Mouse (Mus musculus): Measurements from ENCODE around the gene Insl6. TPM values are rescaled to one million over a fixed set of nuclear protein-coding genes. Genes with fewer than 3 reads are reported as not detected.

Gene Insl6
- 1.2 and 3.3 TPM in 2 replicates for polyA plus RNA-seq (2015; fragmentation: Nextera tagmentation; extraction: Ambion mirVana)

DNA sequence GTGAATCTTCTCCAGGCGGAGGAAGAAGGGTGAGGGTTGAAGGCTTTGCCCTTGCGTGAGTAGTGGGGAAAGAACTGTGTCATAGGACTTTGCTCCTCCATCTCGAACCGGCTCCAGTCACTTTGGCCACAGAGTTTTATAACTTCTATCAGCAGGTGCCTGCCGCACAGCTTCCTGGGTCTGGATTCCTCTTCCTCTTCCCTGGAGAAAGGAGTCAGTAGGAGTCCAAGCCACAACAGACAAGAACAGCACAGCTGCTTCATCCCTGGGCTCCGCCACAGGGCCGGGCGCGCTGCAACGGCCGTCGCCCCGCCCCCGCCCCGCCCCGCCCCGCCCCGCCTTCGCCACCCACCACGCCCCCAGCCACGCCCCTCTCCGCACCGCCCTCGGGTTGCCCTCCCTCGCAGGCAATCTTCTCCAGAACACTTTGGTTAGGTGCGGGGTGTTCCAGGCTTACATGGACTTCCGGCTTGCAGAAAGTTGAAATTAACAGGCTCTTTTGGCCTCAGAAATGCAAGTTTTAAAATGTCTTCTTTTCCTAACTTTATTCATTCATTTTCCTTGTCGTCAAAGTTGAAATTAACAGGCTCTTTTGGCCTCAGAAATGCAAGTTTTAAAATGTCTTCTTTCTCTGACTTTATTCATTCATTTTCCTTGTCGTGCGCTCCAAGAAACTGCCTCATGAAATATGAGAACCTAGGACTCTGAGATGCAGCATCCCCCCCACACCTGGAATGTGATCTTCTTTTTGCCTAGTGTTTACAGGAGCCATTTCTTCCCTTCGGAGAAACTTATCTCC is at the start of gene Insl6:
Insl6 (minus strand) TSS at position 304 of the 799 bp plus-strand sequence.
- no peaks in the 10 kb centered on the region for H3K4me1 ChIP-seq
- peak within 1 kb of the TSS; percentile 33 for H3K4me3 ChIP-seq
- WGBS: 2% methylated on average over 30 of the region's 31 CpGs
- H3K36me3 ChIP-seq: no peaks in the 10 kb centered on the region
- ATAC-seq (ENCODE audit: borderline replicate concordance, extremely low read depth, low FRiP score, low TSS enrichment): peak; percentile 96
- peak within 1 kb of the TSS; percentile 66 for H3K4me2 ChIP-seq
- H3K27ac ChIP-seq: no peak within 1 kb of the TSS
- peaks cover 6% of the 10 kb centered on the region; the same call in 1 of the 2 replicates for H3K27me3 ChIP-seq
- no peaks in the 10 kb centered on the region for H3K9me3 ChIP-seq
- H3K9ac ChIP-seq: no peak within 1 kb of the TSS

DNA sequence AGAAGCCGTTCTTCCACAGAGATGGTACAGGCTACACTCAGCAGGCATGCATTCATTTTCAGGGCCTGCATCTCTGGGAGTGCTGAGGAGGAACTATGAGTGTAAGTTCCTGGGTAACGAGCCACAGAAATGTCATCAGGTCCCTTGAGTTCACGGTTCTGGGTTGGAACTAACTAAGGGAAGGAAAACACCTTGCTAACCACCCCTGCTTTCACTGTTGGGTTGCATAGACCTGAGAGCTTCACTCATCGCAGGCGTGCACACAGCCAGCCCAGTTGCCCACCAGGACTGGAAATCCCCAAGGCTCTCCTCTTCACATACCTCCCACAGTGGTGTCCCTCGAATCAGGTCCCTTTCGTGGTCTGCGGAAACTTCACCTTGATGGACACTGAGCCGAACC is 49.8 kb upstream of the Insl6 start:
- H3K27ac ChIP-seq: no peak overlapping the region
- no peaks in the 10 kb centered on the region for H3K36me3 ChIP-seq
- H3K9me3 ChIP-seq: no peaks in the 10 kb centered on the region
- 89% methylated on average over 9 of the region's 9 CpGs for WGBS
- no peak overlapping the region for H3K9ac ChIP-seq
- ATAC-seq (ENCODE audit: borderline replicate concordance, extremely low read depth, low FRiP score, low TSS enrichment): no peak
- H3K4me1 ChIP-seq: no peaks in the 10 kb centered on the region
- H3K27me3 ChIP-seq: no peaks in the 10 kb centered on the region
- no peak overlapping the region for H3K4me3 ChIP-seq
- H3K4me2 ChIP-seq: no peak overlapping the region

DNA sequence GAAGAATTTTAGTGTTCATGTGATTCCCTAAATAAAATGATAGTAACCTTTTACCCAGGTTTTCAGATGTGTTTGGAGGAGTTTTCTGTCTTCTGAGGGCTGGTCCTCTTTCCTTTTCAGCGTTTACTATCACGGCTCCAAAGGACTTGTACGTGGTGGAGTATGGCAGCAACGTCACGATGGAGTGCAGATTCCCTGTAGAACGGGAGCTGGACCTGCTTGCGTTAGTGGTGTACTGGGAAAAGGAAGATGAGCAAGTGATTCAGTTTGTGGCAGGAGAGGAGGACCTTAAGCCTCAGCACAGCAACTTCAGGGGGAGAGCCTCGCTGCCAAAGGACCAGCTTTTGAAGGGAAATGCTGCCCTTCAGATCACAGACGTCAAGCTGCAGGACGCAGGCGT is 48.3 kb upstream of the Insl6 start:
- no peak overlapping the region for H3K9ac ChIP-seq

DNA sequence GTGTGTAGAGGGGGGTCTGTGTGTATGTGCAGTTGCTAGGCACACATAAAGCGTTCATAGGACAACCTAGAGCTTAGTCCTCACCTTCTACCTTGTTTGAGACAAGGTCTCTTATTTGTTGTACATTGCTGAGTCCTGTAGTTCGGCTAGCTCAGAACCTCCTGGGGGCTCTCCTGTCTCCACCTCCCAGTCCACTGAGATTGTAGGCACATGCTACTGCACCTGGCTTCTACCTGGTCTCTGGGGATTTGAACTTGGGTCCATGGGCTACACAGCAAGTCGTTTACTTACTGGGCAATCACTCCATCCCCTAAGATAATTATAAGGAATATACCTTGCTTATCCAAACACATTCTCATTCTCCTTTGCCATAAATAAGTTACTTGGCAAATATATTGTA is 47.5 kb upstream of the Insl6 start:
- ATAC-seq (ENCODE audit: borderline replicate concordance, extremely low read depth, low FRiP score, low TSS enrichment): no peak

More for the DNA sequence above, 48.3 kb upstream of the Insl6 start:
- no peaks in the 10 kb centered on the region for H3K9me3 ChIP-seq
- 24% methylated on average over 11 of the region's 11 CpGs for WGBS
- H3K27ac ChIP-seq: no peak overlapping the region
- no peaks in the 10 kb centered on the region for H3K4me1 ChIP-seq
- peak overlapping the region; percentile 49 for H3K4me2 ChIP-seq
- no peaks in the 10 kb centered on the region for H3K36me3 ChIP-seq
- no peaks in the 10 kb centered on the region for H3K27me3 ChIP-seq
- H3K4me3 ChIP-seq: no peak overlapping the region
- ATAC-seq (ENCODE audit: borderline replicate concordance, extremely low read depth, low FRiP score, low TSS enrichment): no peak

DNA sequence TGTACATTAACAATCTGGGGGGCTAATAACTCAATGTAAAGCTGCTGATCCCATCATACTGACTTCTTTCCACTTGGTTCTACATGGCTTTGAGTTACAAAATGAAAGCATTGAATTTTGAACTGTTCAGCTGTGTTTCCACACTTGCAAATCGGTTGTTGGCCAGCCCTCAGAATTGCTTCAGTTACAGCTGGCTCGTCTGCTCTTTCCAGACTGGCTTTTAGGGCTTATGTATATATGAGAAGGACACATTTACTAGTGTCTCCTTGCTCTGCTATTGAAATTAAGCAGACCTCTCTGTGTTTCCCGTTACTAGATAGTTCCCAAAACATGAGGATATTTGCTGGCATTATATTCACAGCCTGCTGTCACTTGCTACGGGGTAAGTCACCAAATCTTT is 47.0 kb upstream of the Insl6 start:
- peaks cover 4% of the 10 kb centered on the region; the same call in 1 of the 2 replicates for H3K4me1 ChIP-seq
- no peak overlapping the region for H3K9ac ChIP-seq
- no peak overlapping the region for H3K27ac ChIP-seq
- no peaks in the 10 kb centered on the region for H3K36me3 ChIP-seq
- ATAC-seq (ENCODE audit: borderline replicate concordance, extremely low read depth, low FRiP score, low TSS enrichment): no peak
- no peaks in the 10 kb centered on the region for H3K27me3 ChIP-seq
- 63% methylated on average over 4 of the region's 4 CpGs for WGBS
- H3K4me2 ChIP-seq: peak overlapping the region; percentile 27
- H3K4me3 ChIP-seq: peak overlapping the region; percentile 5; the same call in 1 of the 2 replicates
- no peaks in the 10 kb centered on the region for H3K9me3 ChIP-seq

More for the DNA sequence above, 47.5 kb upstream of the Insl6 start:
- Histone ChIP-seq H3K27ac (no peak overlapping the region), H3K9me3 (no peaks in the 10 kb centered on the region), H3K36me3 (no peaks in the 10 kb centered on the region), H3K27me3 (no peaks in the 10 kb centered on the region), H3K4me3 (no peak overlapping the region), H3K4me2 (no peak overlapping the region), H3K9ac (no peak overlapping the region), H3K4me1 (peaks cover under 1% of the 10 kb centered on the region; the same call in 1 of the 2 replicates)
- WGBS: 82% methylated on average over 3 of the region's 3 CpGs

DNA sequence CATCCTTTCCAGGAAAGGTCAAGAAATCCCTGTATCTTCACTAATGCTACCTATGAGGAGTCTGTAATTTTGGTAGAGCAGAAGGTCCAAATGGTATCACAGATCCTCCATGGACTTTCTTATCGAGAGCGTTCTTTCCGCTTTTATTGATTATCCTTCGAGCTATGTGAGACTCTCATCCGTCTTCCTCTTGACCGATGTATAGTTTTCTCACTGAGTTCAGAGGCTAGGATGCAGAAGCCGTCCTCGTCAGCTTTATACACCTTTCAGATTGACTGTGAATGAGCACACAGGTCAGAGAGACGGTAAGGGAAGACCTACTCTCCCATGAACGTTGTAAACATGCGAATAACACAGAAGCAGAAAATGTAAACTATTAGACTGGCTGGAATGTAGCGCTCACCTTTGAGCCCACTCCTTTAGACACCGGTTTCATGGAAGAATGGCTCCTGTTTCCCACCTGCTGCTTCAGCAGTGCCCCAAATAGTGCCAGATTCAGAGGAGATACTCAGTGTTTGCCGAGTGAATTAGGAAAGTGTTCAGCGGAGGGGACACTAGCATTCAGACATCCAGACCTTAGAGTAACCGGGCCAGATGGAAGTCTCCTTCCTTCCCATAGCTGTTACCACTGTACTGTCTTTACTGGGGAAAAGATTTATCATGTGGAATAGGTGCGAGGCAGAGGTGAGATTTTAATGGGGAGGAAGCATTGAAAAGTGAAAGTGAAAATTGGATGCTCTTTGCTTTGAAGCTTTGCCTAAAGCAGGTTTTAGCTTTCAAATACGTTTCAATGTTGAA is 46.3 kb upstream of the Insl6 start:
- Histone ChIP-seq H3K36me3 (no peaks in the 10 kb centered on the region), H3K27me3 (no peaks in the 10 kb centered on the region), H3K4me3 (peak overlapping the region; percentile 5; the same call in 1 of the 2 replicates), H3K9ac (no peak overlapping the region), H3K9me3 (no peaks in the 10 kb centered on the region), H3K4me1 (peaks cover 7% of the 10 kb centered on the region), H3K4me2 (peak overlapping the region; percentile 27), H3K27ac (no peak overlapping the region)
- ATAC-seq (ENCODE audit: borderline replicate concordance, extremely low read depth, low FRiP score, low TSS enrichment): no peak
- 62% methylated on average over 18 of the region's 18 CpGs for WGBS

DNA sequence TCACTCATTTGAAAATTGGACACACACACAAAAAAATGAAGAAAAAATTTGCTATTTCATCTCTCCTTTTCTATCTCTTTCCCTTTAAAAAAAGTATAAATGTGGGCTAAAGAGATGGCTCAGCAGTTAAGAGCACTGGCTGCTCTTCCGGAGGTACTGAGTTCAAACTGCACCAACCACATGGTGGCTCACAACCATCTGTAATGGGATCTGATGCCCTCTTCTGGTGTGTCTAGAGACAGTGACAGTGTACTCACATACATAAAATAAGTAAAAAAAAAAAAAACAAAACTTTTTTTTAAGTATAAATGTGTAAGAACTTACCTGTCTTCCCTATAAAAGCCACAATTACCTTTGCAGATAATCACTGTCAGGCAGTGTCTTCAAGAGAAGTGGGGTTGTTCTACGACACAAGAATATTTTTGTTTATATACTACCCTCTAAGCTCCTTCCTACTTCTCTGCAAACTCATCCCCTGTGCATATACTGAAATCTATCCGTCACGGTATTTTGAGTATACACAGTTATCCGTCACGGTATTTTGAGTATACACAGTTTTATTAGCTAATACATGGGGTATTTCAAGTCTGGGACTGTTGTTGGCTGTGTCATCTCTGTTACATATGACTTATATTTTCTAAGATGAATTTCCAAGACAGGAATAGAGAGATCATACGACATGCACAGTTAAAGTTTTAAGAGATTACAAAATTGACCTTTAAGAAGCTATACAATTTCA is 45.6 kb upstream of the Insl6 start:
- H3K27me3 ChIP-seq: no peaks in the 10 kb centered on the region
- no peaks in the 10 kb centered on the region for H3K9me3 ChIP-seq
- no peak overlapping the region for H3K27ac ChIP-seq
- H3K4me3 ChIP-seq: no peak overlapping the region
- H3K4me1 ChIP-seq: peaks cover 7% of the 10 kb centered on the region
- H3K9ac ChIP-seq: no peak overlapping the region
- ATAC-seq (ENCODE audit: borderline replicate concordance, extremely low read depth, low FRiP score, low TSS enrichment): no peak
- no peaks in the 10 kb centered on the region for H3K36me3 ChIP-seq
- 84% methylated on average over 7 of the region's 7 CpGs for WGBS
- H3K4me2 ChIP-seq: no peak overlapping the region

DNA sequence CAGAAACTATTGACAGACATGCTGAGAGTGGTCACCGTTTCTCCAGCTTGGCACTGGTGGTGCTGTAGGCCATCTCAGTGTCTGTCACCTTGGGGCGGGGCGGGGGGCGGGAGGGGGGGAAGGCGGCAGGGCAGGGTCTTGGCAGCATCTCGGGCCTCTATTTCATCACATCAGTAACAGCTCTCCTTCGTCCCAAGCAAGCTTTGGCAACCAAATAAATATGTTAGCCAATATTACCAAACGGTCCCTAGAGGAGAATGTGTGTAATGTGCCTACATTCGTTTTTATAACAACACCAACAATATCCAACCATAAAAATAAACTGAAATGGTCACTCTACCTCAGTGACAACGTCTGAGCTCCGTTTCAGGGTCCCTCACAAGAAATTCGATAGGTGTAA is 45.0 kb upstream of the Insl6 start:
- H3K4me2 ChIP-seq: no peak overlapping the region
- H3K4me3 ChIP-seq: no peak overlapping the region
- H3K36me3 ChIP-seq: no peaks in the 10 kb centered on the region
- WGBS: 53% methylated on average over 12 of the region's 12 CpGs
- no peaks in the 10 kb centered on the region for H3K27me3 ChIP-seq
- peaks cover 7% of the 10 kb centered on the region for H3K4me1 ChIP-seq
- no peaks in the 10 kb centered on the region for H3K9me3 ChIP-seq
- no peak overlapping the region for H3K27ac ChIP-seq
- no peak overlapping the region for H3K9ac ChIP-seq
- ATAC-seq (ENCODE audit: borderline replicate concordance, extremely low read depth, low FRiP score, low TSS enrichment): no peak

DNA sequence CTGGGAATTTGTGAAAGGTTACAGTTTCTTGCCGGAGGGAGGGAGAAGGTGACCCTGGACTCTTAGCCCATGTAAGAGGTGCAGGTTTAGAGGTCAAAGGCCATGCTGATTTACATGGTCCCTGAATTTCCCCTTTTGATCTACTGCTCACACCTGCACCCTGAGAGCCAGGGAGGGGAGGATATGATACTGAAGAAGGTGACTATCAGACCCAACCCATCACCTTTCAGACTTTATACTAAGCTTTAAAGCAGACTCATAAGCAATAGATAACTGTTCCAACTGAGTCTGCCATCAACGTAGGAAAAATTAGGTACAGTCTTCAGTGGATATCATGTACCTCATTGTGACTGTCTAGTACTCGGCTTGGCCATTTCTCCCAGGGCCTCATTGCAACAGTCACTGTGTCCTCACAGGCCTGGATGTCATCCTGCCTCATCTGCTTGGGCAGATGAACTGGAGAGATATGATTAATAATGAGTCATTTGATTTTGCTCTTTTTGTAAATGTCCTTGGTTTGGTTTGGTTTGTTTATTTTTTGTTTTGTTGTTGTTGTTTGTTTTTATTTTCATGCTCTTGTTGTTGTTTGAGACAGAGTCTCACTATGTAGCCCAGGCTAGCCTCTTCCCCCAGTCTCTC is 43.6 kb upstream of the Insl6 start:
- Histone ChIP-seq H3K4me3 (no peak overlapping the region), H3K36me3 (no peaks in the 10 kb centered on the region), H3K27ac (no peak overlapping the region), H3K9me3 (no peaks in the 10 kb centered on the region), H3K4me1 (peaks cover 7% of the 10 kb centered on the region), H3K4me2 (no peak overlapping the region), H3K27me3 (no peaks in the 10 kb centered on the region), H3K9ac (no peak overlapping the region)
- ATAC-seq (ENCODE audit: borderline replicate concordance, extremely low read depth, low FRiP score, low TSS enrichment): no peak
- WGBS: 73% methylated on average over 3 of the region's 3 CpGs

DNA sequence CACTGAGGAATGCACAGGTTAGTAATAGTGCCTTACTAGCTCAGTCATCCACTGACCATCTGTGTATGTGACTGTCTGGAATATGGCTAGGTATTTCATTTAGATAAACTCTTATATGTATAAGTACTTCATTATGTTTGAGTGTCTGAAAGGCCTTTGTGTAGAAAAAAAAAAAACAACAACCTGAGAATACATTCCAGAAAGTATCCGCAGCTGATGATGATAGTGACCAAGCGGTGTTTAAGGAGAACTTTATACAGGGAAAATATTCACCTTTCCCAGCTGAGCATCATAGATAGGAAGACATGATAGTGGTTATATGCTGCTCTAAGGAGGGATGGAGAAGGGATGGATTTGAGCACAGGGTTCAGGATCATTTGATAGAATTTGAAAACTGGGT is 42.9 kb upstream of the Insl6 start:
- Histone ChIP-seq H3K4me2 (no peak overlapping the region), H3K27me3 (no peaks in the 10 kb centered on the region), H3K9me3 (no peaks in the 10 kb centered on the region), H3K4me1 (peaks cover 7% of the 10 kb centered on the region), H3K9ac (no peak overlapping the region), H3K4me3 (no peak overlapping the region), H3K27ac (no peak overlapping the region), H3K36me3 (no peaks in the 10 kb centered on the region)
- 84% methylated on average over 2 of the region's 2 CpGs for WGBS
- ATAC-seq (ENCODE audit: borderline replicate concordance, extremely low read depth, low FRiP score, low TSS enrichment): no peak

DNA sequence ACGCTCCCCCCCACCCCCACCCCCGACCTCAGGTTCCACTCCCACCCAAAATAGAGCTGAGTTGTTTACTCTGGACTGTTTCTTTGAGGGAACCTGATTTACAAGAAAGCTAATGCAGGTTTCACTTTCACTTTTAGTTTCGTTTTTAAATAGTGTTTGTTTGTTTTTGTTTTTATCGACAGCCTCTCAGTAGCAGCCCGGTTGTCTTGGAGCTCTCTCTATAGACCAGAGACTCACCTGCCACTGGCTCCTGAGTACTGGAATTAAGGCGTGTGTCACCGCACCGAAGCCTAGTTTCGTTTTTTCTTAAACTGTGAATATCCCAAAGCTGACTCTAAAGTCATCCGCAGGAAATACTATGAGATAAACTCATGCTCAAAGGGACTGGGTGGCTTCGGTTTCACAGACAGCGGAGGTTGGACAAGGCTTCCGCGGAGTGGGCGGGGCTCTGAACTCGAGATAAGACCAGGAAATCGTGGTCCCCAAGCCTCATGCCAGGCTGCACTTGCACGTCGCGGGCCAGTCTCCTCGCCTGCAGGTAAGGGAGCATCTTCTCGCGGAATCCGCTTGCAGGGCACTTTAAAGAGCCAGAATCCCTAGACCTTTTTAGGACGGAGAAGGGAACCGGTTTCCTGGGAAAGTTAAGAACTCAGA is 41.9 kb upstream of the Insl6 start, which contains the start of the genes Plgrkt and Cd274:
Plgrkt (minus strand) TSS at position 422 of the 654 bp plus-strand sequence.
Cd274 (plus strand) TSS at position 487 of the 654 bp plus-strand sequence.
- H3K27me3 ChIP-seq: no peaks in the 10 kb centered on the region
- H3K4me2 ChIP-seq: peak within 1 kb of the TSS; percentile 78
- H3K27ac ChIP-seq: 0 out of 2 replicates have a peak within 1 kb of the TSS, but pooled peaks have one; percentile 24
- H3K36me3 ChIP-seq: no peaks in the 10 kb centered on the region
- 1% methylated on average over 26 of the region's 26 CpGs for WGBS
- peaks cover 11% of the 10 kb centered on the region for H3K4me1 ChIP-seq
- peak; percentile 82; the same call in 1 of the 2 replicates for ATAC-seq (ENCODE audit: borderline replicate concordance, extremely low read depth, low FRiP score, low TSS enrichment)
- peak within 1 kb of the TSS; percentile 62 for H3K4me3 ChIP-seq
- peak within 1 kb of the TSS; percentile 43 for H3K9ac ChIP-seq
- no peaks in the 10 kb centered on the region for H3K9me3 ChIP-seq

All from lung, embryonic 15.5 days (tissue).